Mouse (Mus musculus) heart, postnatal 0 days (tissue): Measurements from ENCODE around the gene Adora1.

Experiments used
- CTCF ChIP-seq: IDR thresholded peaks from 2 replicates; pipeline ENCODE4 v1.5.1; 2016; ENCODE audit warnings: antibody characterized with exemption, control low read depth, low read depth
- EP300 ChIP-seq: IDR thresholded peaks from 2 replicates; pipeline ENCODE4 v1.6.1; 2016; ENCODE audit warnings: antibody characterized with exemption, low read depth

DNA sequence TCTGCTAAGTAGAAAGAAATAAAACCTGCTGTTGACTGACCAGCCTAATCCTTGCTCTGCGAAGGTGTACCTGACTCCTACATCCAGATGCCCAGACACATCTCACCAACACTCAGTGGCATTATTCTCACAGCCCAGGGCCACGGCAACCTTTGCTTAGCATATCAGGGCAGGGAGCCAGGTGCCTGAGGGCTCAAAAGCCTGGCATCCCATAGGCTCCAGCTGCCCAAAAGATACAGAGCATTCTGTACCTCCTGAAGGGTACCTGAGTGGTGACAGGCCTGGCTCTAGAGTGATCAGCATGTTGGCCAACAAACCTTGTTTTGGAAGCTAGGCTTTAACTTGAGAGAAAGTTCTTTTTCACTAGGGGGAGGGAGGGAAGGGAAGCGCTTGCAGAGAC is 4.0 kb downstream of the Adora1 start:
- no peak for TF ChIP-seq CTCF
- no peak for TF ChIP-seq EP300
